Mouse (Mus musculus): ENCODE measurements around the gene Tex2.
"Not testable (repeated sequence)": the region's sequence is repeated elsewhere in the genome, so short reads cannot be mapped to it uniquely, and the experiment has no call there.

The Tex2 gene

DNA sequence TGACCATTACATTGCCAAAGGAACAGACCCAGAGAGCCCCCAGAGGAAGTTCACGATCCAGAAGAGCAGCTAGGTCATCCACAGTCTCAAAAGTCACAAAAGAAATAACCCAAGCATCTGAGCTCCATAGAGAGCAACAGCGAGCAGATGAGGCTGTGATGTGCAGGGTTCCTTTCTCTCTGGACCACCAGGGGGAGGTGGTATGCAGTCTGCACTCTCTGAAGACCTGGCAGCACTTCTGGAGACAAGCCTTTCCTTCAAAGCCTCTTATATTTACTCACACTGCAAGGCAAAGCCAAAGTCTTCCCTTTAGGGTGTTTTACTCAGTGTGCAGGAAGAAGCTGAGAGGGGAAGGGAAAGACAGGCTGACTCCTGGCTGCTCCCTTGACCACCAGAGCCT, 100.1 kb downstream of the Tex2 start:
- DNase-seq (ENCODE audit: extremely low spot score, low read depth, low spot score), result no peak

DNA sequence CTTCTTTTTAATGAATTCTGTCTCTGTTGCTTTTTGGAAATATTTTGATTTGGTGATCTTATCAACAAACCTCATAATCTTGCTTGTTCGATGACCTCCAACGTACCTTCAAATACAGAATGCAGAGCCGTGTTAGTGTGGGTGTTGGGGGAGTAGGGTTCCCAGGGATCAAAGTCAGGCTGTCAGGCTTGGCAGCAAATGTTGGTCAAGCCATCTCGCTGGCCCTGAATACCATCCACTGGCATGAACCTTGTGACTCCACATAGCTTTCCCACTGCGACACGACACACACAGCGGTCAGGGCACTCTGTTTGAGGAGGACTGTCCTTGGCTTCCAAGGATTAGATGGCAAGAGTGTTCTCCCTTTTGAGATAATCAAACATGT, 101.2 kb downstream of the Tex2 start:
- DNase-seq (ENCODE audit: extremely low spot score, low read depth, low spot score), result no peak

DNA sequence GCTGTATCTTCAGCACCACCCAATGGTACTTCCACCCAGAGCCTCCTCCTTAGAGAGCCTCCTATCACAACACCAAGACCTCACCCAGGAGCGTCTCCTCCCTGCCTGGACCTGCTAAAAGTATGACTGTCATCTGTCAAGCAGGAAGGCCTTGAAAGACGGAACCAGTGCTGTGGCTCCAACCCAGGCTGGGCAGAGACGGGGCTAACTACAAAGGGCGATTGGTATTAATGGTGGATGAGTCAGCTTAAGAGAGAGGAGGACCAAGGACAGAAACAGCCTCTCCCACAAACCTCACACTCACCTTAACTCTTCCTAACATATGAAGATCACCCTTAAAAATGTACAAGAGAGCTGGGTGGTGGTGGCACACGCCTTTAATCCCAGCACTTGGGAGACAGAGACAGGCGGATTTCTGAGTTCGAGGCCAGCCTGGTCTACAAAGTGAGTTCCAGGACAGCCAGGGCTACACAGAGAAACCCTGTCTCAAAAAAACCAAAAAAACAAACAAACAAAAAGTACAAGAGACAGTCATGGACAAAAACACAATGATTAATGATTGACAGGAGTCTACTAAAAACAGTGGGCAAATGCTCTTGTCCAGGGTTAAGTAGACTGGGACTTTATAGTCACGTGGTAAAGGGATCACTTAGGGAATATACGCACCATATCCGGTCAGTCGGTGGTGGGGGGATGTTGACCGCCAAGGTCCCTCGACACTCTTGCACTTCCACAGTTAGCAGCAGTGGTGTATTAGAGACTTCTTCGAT, 101.8 kb downstream of the Tex2 start:
- no peak for DNase-seq (ENCODE audit: extremely low spot score, low read depth, low spot score)

DNA sequence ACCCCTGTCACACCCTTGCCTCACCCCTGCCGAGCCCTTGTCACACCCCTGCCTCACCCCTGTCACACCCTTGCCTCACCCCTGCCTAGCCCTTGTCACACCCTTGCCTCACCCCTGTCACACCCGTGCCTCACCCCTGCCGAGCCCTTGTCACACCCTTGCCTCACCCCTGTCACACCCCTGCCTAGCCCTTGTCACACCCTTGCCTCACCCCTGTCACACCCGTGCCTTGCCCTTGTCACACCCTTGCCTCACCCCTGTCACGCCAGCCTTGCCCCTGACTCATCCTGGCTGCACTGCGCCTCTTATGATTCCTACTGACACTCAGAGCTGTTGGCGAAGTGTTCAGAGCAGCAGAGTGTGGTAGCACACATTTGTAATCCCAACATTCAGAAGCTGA, 105.6 kb downstream of the Tex2 start:
- DNase-seq (ENCODE audit: extremely low spot score, low read depth, low spot score), result no peak

DNA sequence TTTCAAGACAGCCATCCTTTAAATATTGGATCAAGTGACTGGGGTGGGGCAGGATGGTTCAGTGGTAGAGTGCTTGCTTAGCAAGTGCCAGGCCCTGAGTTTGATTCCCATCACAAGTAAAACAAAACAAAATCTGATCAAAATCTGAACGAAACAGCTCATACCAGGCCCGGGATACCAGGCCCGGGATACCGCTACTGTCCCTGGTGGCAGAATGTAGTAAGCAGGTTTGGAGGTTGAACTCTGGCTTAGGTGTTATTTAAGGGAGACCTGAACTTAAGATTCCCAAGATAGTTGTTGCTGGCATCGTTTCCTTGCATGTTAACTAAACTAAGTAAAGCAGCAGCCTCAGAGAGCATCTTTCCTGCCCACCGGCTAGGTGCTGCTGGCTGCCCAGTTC, 107.0 kb downstream of the Tex2 start:
- DNase-seq (ENCODE audit: extremely low spot score, low read depth, low spot score), result no peak

DNA sequence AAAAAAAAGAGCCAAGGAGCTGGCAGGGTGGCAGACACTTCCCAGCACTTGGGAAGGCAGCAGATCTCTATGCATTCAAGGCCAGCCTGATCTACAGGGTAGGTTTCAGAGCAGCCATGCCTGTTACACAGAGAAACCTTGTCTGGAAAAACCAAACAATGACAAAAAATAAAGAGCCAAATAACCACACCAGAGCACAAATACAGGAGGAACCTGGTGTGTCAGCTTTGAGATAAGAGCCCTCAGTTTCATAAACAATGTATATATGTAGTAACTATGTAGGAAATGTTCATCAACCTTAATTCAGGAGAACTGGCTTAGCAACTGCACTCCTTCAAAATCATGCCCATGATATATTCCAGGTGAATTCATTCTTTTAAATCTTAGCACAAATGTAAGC, 109.1 kb downstream of the Tex2 start:
- DNase-seq (ENCODE audit: extremely low spot score, low read depth, low spot score), result no peak

DNA sequence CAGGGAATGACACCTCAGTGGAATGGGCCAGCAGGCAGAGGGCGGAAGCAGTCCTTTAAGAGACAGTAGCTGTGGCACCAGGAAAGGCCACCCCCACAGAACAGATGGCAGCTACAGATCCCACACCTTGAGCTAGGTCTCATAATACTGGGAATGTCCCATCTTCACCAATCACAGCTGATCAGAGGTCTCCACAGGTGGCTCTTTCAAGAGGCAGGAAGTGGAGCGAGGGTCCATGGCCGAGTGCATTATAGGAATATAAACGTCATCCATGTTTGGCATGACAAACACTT, 109.9 kb downstream of the Tex2 start:
- no peak for DNase-seq (ENCODE audit: extremely low spot score, low read depth, low spot score)

DNA sequence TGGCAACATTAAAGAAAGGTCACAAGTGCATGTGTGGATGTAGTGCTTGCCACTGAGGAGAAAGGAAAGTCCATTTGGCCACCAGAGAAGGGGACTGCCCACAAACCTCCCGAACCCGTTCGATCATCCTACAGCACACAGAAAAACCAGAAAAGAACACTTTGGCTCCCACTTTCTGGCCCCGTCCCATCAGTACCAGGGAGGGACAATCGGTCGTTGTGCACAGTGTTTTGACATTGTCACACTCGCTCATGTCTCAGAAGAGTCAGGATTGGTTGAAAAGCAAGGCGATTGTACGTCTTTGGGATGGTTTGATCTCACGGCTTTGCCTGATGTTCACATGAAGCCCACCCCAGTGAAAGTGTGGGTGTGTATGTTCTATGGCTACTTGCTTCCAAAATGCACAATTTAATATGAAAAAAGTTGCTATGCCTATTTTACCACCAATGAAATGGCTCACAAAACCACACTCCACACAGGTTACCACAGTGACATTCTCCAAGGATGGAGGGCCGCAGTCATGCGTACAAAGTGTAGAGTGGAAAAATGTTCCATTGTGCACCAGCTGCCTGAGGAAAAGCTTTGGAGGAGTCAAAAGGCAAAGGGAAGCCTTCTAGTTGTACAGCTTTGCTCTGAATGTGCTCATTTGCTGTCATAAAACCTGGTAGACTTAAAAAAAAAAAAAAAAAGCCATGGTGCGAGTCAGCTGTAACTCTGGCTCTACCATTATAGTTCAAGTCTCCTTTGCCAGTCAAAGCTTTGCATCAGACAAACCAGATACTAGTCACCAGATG, 110.4 kb downstream of the Tex2 start:
- DNase-seq (ENCODE audit: extremely low spot score, low read depth, low spot score), result no peak

DNA sequence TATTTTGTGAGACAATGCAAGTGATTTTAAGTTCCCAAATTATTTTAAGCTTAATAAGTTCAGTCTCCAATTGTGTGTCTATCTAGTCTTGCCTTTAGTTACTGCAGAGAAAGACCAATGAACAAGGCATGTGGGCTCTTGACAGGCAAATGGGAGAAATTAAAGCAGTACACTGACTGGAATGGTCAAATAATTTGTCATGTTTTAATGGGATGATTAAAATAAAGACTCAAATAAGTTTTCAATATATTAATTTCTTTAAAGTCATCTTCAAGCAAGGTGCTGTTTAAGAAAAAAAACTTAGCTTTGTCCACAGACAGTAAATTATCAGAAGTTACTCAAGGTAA, 111.1 kb downstream of the Tex2 start:
- no peak for DNase-seq (ENCODE audit: extremely low spot score, low read depth, low spot score)

DNA sequence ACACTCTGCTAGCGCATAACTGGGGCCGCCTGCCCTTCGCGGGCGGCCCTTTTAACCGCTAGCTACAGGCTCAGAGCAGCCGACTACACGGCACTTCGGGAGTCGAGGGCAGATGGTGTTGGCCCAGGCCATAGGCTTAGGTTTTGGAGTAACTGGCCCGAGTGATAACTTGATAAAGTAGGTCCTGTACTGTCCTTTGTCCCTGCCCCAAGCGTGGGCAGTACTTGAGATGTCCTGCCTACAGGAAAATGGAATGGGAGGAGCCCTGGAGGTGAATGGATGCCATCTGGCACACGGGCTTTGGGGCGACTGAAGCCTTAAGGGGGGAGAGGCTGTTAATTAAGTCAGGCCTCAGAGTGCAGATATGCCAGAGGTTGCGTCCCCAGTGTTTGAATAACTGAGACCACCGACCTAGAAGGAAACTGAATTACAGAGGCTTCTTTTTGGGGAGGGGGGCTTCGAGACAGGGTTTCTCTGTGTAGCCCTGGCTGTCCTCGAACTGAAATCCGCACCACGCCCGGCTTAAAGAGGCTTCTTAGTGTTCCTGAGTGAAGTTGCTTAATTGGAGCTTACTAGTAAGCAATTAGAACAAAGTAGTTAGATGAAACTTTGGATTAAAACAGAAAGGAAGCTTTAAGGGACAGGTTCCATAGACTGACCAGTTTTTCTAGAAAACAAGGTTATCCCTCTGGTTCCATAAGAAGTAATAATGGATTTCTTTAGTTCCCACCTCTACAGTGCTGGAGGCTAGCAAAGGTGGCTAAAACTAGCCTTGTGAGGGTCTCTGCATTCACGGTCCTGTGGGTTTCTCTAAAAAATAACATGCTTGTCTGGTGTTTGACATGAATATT, 111.7 kb downstream of the Tex2 start:
- no peak for DNase-seq (ENCODE audit: extremely low spot score, low read depth, low spot score)

DNA sequence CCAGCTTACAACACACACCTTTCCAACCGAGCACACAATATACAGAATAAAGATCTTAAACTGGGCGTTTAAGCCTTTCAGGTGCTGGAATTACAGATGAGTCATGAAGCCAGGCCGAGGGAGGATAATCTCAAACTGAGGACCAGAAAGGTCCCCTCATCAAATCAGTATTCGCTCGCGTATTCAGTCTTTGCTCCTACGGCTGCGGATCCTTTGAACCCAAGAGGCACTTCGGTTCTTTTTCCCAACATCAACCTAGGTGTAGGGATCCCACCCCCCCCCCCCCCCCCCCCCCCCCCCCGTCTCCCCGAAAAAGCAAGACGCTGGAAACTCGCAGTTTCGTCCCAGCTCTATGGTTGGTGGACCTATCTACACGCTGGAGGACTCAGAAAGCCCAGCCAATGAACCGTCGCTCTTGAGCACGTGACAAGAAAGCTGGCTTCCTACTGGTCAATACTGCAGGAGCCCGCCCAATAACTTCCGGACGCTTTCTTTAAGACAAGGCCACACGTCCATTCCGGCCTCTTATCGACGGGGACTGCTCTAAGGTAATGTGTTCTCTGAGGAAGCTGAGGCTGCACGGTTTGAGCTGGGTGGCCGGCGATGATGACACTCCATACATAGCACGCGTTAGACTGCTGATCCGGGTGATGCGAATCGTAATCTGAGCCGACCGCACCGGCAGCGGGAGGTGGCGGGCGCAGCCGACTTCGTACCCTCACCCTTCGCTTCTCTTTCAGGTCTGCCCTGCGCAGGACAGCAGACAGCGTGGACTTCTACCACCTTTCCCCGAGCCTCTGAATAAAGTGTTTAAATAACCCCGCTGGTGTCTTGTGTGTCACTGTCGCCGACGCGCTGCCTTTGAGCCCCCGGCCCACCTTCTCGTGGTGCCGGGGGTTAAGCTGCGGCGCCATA, 112.6 kb downstream of the Tex2 start:
- peak; percentile 96 for DNase-seq (ENCODE audit: extremely low spot score, low read depth, low spot score)

DNA sequence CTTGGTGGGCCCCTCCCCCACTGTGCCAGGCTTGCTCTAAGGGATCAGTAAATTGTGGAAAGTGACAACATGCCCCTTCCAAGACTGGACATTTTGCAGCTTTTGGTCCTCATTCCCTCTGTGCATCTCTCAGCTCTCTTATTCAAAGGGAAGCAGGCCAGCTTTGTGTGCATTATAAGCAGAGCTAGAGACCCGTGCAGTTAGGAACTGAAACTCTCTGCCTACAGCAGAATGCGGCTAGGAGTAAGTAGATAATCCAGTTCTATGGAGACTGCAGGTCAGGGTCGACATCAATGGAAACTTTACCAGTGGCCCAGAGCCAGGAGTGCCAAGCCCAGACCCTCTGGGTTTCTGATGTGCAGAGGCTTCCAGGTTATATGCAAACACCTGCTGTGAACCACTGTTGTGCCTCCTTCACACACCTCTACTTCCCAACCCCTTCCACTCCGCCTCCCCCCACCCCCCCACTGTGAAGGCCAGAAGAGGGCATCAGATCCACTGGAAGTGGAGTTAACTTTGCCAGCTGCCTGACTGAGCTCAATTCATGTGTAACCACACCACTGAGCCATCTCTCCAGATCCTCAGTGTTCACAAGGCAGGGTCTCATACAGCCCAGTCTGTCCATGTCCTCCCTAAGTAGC, 114.4 kb downstream of the Tex2 start:
- no peak for DNase-seq (ENCODE audit: extremely low spot score, low read depth, low spot score)

DNA sequence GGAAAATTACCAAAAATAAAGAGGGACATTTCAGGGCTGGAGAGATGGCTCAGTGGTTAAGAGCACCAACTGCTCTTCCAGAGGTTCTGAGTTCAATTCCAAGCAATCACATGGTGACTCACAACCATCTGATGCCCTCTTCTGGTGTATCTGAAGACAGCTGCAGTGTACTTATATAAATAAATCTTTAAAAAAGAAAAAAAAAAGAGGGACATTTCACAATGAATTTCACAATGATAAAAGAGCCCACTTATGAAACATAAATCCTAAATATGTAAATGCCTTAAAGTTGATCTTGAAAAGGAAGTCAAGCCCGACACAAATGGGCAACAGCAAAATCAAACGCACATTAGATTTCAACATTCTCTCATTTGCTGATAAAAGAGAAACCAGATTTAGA, 115.3 kb downstream of the Tex2 start:
- no peak for DNase-seq (ENCODE audit: extremely low spot score, low read depth, low spot score)

DNA sequence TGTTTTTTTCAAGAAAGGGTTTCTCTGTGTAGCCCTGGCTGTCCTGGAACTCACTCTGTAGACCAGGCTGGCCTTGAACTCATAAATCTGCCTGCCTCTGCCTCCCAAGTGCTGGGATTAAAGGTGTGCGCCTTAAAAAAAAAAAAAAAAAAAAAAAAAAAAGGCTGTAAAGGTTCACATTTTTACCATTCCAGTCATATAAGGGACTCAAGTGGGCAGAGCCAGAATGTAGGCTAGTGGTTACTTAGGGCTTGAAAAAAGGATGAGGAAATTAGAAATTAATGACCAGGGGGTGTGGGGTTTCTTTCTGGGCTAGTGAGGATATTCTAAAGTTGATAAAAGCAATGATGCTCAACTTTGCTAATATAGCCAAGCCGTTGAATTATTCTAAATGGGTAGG, 116.2 kb downstream of the Tex2 start:
- not testable (repeated sequence) for DNase-seq (ENCODE audit: extremely low spot score, low read depth, low spot score)

DNA sequence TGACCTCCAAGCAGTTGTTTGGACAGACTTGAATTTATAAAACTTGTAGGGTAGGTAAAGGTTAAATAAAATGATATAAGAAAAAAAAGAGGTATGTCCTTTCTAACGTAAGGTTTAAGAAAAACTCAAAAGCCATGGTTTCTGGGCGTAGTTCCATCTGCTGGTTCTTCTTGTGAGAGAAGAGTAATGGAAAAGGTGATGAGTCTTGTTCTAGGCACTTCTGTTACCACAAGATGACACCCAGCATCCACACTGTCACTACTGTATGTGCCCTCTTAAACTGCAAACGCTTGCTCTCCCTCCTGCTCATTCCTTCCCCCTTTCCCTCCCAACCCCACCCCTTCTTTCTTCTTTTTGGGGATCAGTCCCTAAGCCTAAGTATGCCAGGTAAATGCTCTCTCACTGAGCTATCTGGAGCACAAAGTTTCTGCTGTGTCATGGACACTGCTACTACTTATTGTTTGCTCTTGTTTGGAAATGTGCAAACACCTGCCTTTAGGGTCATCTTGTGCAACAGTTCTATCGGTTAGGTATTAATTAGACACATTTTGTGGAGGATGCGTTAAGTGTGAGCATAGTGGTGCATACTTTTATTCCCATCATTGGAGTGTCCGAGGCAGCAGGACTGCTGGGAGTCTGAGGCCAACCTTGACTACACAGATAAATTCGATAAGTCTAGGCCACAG, 120.1 kb downstream of the Tex2 start:
- DNase-seq (ENCODE audit: extremely low spot score, low read depth, low spot score), result no peak

DNA sequence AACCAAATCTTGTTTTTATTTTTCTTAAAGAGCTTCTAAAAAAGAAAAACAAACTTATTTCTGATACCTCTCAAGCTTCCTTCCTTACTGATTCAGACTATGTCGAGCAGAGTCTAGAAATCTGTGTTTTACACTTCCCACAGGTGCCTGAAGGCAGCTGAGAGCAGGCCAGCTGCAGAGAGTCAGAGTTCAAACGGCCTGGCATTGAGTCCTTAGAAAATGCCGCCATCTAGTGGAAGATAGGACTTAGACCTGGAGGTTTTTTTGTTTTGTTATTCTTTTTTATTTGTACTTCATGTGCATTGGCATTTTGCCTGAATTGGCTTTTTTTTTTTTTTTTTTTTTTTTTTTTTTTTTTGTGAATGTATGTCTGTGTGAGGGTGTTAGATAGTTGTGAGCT, 121.8 kb downstream of the Tex2 start:
- peak; percentile 73 for DNase-seq (ENCODE audit: extremely low spot score, low read depth, low spot score)

DNA sequence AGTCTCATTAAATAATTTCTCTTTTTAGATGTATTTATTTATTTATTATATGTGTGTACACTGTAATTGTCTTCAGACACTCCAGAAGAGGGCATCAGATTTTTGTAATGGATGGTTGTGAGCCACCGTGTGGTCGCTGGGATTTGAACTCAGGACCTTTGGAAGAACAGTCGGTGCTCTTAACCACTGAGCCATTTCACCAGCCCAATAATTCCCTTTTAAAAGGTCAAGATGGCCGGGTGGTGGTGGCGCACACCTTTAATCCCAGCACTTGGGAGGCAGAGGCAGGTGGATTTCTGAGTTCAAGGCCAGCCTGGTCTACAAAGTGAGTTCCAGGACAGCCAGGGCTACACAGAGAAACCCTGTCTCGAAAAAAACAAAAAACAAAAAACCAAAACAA, 122.6 kb downstream of the Tex2 start:
- DNase-seq (ENCODE audit: extremely low spot score, low read depth, low spot score), result not testable (repeated sequence)

DNA sequence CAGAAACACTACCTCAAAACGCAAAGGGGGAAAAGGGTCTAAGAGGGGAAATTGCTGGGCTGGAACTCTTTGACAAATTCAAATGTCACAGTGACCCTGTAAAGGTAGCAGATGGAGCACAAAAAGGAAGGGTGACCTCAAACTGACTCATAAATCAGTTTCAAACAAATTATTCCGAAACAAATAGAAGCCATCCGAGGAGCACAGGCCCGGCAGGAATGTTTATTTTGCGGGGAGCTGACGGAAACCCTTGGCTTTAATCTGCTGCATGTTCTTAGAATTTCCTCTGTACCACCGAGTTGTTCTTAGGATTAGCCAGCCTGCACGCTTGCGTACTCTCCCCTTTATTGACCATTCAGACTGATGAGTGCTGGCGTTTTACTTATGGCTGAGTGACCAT, 123.2 kb downstream of the Tex2 start:
- DNase-seq (ENCODE audit: extremely low spot score, low read depth, low spot score), result no peak

DNA sequence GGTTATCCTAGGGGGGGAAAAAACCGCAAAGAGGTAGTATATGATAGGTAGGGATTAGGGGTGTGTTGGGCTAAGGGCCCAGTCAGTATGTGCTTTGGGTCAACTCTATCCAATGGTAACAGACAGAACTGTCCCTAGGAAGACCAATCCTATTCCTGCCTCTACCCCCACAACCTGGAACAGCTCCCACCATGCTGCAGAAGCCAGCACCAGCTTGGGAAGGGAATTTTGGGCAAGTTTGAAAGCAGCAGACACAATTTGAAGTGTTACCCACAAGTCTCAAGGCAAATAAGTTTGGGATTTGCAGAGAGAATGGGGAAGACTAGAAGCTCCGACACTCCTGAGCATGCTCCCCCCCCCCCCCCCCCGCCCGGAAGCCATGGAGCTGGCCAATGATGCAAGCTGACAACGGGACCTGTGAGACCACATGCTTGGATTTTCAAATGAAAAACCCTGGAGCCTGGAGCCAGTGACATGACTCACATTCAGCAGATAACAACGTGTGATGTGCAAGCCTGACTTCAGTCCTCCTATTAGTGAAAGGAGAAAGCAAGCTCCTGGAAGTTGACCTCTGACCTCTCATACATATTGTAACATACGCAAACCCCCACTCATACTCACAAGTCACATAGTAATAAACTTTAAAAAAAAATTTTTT, 124.1 kb downstream of the Tex2 start:
- DNase-seq (ENCODE audit: extremely low spot score, low read depth, low spot score), result no peak
